Mouse (Mus musculus): Measurements from ENCODE around the gene Snip1.

Snip1 gene

GRCm38 (mm10) chr4:125066490-125067370, at the start of gene Snip1:
Gene Snip1 (plus strand): TSS chr4:125066672.
- DNase-seq (ENCODE audit: low spot score in 2 of 2), result peak; percentile 86 to 94

- no peak for DNase-seq (ENCODE audit: low spot score in 2 of 2)
These were observed 49.0 kb upstream of the Snip1 start for GRCm38 (mm10) chr4:125017431-125017830.

- no peak for DNase-seq (ENCODE audit: low spot score in 2 of 2)
These were observed 45.5 kb upstream of the Snip1 start for GRCm38 (mm10) chr4:125020780-125021538.

- peak; percentile 75 to 83 for DNase-seq (ENCODE audit: low spot score in 2 of 2)
These were observed 36.4 kb upstream of the Snip1 start for GRCm38 (mm10) chr4:125029891-125030614.

GRCm38 (mm10) chr4:125034341-125034740, 32.1 kb upstream of the Snip1 start:
- no peak for DNase-seq (ENCODE audit: low spot score in 2 of 2)

- no peak for DNase-seq (ENCODE audit: low spot score in 2 of 2)
These were observed 22.0 kb upstream of the Snip1 start for GRCm38 (mm10) chr4:125044454-125044853.

GRCm38 (mm10) chr4:125055385-125055784, 11.1 kb upstream of the Snip1 start:
- no peak for DNase-seq (ENCODE audit: low spot score in 2 of 2)

GRCm38 (mm10) chr4:125056476-125056875, 10.0 kb upstream of the Snip1 start:
- DNase-seq (ENCODE audit: low spot score in 2 of 2), result no peak

GRCm38 (mm10) chr4:125057273-125057672, 9.2 kb upstream of the Snip1 start:
- DNase-seq (ENCODE audit: low spot score in 2 of 2), result no peak

- DNase-seq (ENCODE audit: low spot score in 2 of 2), result no peak
These were observed 8.4 kb upstream of the Snip1 start for GRCm38 (mm10) chr4:125058033-125058432.

GRCm38 (mm10) chr4:125059025-125059424, 7.4 kb upstream of the Snip1 start:
- peak; percentile 26 to 47 for DNase-seq (ENCODE audit: low spot score in 2 of 2)

GRCm38 (mm10) chr4:125063829-125064228, 2.6 kb upstream of the Snip1 start:
- no peak for DNase-seq (ENCODE audit: low spot score in 2 of 2)

GRCm38 (mm10) chr4:125065517-125066307, 760 bp upstream of the Snip1 start, which contains the start of gene Dnali1:
Gene Dnali1 (minus strand): TSS chr4:125065703.
- DNase-seq (ENCODE audit: low spot score in 2 of 2), result peak in 1 of 2 experiments; percentile 27

- DNase-seq (ENCODE audit: low spot score in 2 of 2), result no peak
These were observed 11.2 kb downstream of the Snip1 start for GRCm38 (mm10) chr4:125077700-125078099.

- DNase-seq (ENCODE audit: low spot score in 2 of 2), result no peak
These were observed 12.2 kb downstream of the Snip1 start for GRCm38 (mm10) chr4:125078698-125079097.

GRCm38 (mm10) chr4:125084403-125085345, 18.2 kb downstream of the Snip1 start, which contains the start of gene Meaf6:
Gene Meaf6 (plus strand): TSS chr4:125085134.
- peak; percentile 83 to 90 for DNase-seq (ENCODE audit: low spot score in 2 of 2)

GRCm38 (mm10) chr4:125085346-125085841, 18.9 kb downstream of the Snip1 start:
- DNase-seq (ENCODE audit: low spot score in 2 of 2), result peak; percentile 32 to 43

- no peak for DNase-seq (ENCODE audit: low spot score in 2 of 2)
These were observed 26.6 kb downstream of the Snip1 start for GRCm38 (mm10) chr4:125093031-125093430.

- no peak for DNase-seq (ENCODE audit: low spot score in 2 of 2)
These were observed 29.6 kb downstream of the Snip1 start for GRCm38 (mm10) chr4:125096066-125096465.

GRCm38 (mm10) chr4:125097412-125097811, 30.9 kb downstream of the Snip1 start:
- DNase-seq (ENCODE audit: low spot score in 2 of 2), result no peak

Measured in frontal cortex, postnatal 25 days (tissue).